Mouse (Mus musculus) layer of hippocampus, postnatal 36 days (tissue): ENCODE measurements around the gene Cfap43. TPM values are rescaled to one million over a fixed set of nuclear protein-coding genes. Genes with fewer than 3 reads are reported as not detected.
A peak's percentile ranks its signal among the peaks of the same experiment; 100 is the strongest.

ENCODE experiments used
- DNase-seq, 2 experiments: peaks; one replicate each; pipeline ENCODE4 v3.0.0; 2022
- total RNA-seq, 2 experiments: library from RNA; stranded (reverse); gene quantifications; 2 replicates each; pipeline ENCODE4 v1.2.3; 2021

Gene Cfap43
- total RNA-seq, 2 experiments from 2014 or later, result 1.2 to 1.7 TPM

DNA sequence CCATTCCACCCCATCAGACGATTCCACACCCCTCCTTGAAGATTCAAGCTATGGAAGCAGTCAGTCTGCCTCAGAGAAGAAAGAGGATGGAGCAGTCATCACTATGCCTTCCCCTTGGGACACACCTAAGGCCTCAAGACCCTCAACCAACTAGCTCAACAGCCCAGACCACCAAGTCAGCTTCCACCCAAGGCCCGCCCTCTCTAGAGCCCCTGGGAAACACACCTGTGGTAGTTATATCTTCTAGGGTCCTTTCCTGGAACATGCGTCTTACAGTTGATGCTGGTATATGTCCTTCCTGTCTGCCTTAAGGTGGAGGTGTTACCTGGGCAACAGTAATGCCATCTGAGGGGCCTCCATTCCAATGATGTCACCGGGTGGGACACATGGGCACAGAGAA, 4.9 kb downstream of the Cfap43 start:
- no peak for DNase-seq

DNA sequence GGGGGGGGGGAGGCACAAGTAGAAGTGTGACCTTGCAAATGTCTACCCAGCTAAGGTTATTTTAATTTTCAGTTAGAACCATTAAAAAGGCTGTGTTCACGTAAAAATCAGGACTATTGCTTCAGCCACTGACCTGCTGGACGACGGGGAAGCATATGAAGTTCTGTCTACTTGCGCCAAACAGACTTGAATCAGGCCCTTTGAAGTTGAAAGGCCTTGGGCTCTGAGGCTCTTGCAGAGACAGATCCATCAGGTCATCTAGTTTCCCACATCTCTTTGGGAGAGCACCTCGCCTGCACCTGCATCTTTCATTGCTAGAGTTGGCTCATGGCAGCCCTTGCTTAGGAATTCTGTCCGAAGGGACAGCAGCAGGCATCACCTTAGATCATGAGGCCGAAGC, 5.7 kb downstream of the Cfap43 start:
- DNase-seq, result no peak

DNA sequence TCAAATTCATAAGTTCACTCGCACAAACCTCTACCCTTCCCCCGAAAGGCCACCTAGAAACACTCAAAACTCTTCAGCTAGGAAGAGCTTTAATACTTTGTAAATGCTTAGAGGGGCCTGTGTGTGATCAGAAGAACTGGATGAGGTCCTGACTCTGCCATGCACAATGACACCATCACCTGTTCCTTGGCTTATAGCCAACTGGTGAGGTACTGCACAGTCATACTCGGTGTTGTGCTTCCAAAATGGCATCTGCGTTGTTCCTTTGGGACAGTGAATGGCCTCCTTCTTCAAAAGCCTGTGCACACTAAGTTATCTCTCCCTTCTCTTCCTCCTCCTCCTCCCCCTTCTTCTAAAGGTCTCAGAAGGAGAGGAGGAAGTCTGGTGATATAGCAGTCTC, 8.3 kb downstream of the Cfap43 start:
- DNase-seq, result no peak

DNA sequence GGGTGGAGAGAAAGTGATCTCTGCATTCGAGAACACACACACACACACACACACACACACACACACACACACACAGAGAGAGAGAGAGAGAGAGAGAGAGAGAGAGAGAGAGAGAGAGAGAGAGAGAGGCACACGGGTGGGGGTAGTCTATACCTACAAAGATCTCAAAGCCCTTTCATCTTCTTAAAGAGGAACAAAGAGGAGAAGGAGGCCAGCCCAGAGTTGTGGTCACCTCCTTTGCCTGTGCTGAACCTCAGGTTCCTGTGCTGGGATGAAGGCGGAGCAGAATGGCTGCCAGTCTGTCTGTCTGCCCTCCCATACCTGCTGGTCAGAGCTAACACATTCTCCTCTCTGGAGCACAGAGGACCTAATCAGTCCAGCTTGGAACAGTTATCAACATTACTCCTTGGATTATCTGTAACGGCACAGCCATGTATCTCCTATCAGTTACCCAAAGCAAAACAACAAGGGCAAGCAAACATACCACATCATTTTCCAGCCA, 8.9 kb downstream of the Cfap43 start:
- DNase-seq, result no peak

- DNase-seq, result no peak
Observed at GRCm38 (mm10) chr19:47909387-47910116, 9.5 kb downstream of the Cfap43 start.

GRCm38 (mm10) chr19:47908961-47909371, 10.1 kb downstream of the Cfap43 start:
- DNase-seq, result no peak

DNA sequence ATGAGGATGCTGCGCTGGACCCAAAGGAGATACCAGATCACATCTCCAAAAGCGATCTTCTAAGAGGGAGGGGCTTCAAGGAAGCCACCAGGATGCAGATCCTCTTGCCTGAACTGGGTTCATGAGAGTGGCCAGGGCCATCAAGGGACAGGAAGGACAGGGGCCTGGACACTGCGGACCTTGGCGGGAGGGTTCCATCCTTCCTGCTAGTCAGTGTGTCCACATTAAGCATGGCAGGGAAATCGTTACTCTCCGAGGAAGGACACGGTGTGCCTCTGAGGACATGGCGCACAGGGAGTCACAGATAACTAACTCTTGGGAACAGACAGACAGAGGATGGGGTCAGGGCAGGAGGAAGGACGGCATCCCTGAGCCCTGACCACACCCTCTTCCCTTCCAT, 11.5 kb downstream of the Cfap43 start:
- DNase-seq, result no peak

DNA sequence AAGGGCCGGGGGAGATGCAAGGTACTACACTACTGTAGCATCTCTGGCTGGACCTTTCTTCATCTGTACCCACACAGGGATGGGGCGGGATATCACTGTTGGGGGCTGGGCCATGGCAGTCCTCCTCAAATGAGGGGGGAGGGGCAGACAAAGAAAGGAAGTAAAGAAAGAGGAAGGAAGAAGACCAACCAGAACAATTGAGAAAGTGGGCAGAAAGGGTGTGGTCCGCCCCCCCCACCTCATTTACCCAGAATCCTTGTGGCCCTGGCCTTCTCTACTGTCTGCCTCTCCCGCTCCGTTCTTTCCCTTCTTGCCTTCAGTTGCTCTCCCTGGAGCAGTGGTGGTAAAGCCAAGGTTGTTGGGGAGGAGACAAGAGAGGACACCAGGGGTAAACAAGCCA, 13.5 kb downstream of the Cfap43 start:
- no peak for DNase-seq

DNA sequence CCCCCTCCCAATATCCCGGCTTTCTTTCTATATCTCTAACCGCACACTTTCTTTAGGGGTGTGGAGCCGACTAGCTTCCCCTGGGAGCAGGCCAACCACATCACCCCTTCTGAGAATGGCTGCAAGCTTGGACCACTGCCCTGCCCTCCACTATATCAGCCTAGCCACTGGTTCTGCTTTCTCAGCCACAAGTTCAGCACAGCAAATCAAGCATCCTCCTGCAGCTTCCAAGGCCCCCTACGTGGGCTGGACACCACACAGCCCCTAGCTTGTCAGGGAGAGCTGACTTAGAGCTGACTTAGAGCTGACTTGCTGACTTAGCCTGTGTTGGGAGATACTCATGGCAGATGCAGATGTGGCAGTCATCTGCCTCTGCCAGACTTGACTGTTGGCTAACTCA, 14.0 kb downstream of the Cfap43 start:
- DNase-seq, result no peak

- DNase-seq, result no peak
Observed at GRCm38 (mm10) chr19:47903679-47904078, 15.4 kb downstream of the Cfap43 start.

DNA sequence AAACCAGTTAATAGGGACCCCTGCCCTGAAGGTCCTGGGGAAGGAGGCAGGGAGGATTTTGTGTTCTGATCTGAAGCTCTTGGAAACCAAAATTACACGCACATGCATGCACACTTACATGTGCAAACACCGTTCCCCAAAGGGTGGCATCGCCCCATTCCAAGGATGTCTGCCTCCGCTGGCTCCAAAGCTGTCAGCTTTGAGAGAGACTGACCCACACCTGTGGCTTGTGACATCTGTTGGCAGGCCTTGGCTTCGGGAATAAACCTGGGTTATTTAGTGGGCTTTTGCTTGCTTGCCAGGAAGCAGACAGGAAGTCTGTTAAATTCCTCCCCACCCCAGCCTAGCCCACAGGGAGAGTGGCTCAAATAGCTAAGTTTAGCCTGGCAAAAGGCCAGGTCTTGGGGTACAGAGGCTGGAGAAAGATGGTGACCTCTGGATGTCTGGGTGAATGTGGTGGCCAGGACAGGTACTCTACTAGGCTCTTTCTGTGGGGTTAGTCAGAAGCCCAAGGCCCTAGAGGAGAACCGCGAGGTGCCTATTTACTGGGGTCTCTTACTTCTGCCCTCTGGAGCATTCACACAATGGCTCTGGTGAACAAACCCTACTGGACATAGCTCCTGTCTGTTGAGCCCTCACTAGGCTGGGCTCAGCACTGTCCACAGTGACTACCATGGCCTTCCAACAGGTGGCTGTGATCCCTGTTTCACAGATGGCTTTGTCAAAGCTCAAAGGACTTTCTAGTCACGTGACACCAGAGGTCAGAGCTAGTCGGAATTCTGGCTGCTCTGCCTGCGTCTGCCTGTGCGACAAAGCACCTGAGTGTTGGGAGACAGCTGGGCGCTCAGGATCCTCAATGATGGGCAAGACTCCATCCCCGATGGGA, 16.5 kb downstream of the Cfap43 start:
- no peak for DNase-seq

DNA sequence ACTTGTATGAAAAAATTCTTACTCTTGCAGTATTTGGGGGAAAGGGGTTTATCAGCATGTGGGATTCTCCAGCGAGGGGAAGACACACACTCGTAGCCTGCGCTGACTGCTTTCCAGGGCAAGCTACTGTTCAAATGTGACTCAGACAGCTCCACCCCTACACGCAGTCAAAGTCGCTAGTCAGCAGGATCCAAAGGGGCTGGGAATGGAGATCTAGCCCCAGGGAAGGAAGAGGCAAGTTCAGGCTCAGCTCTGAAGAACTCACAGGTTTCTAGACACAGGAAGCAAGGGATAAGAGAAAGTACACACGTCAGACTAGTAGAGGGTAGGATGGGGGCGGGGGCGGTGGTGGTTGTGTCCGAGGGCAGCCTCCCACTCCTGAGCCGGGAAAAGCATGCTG, 18.5 kb downstream of the Cfap43 start:
- DNase-seq, result no peak

- DNase-seq, result no peak
Observed at GRCm38 (mm10) chr19:47900012-47900411, 19.1 kb downstream of the Cfap43 start.

DNA sequence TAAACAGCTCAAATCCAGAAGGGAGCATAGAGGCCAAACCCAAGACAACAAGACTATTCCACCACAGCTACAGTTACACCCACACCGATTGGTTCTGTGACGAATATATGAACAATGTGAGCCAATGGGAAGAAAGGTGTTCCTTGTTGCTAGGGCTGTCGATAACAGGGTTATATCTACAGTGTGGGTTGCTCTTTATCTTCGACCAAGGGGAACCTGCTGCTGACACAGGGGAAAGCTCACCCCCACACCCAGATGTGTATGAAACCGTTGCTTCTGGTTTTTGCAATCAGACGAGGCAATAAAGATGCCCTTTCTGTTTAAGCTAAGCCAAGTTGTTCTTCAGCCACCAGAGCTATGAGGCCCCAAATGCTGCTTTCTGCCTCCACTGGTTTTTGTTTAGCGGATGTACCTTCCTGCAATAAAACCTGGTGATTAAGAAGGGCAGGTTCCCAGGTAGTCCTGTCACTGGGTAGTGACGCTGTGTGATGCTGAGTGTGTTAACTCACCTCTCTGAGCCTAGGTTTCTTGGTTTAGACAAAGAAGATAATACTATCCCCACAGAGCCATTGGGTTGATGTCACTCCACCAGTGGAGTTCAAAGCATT, 20.5 kb downstream of the Cfap43 start:
- no peak for DNase-seq

GRCm38 (mm10) chr19:47893092-47893491, 26.0 kb downstream of the Cfap43 start:
- DNase-seq, result no peak

GRCm38 (mm10) chr19:47891562-47892312, 27.4 kb downstream of the Cfap43 start:
- no peak for DNase-seq

GRCm38 (mm10) chr19:47890489-47891130, 28.5 kb downstream of the Cfap43 start:
- DNase-seq, result no peak

- no peak for DNase-seq
Observed at GRCm38 (mm10) chr19:47888037-47888436, 31.1 kb downstream of the Cfap43 start.

DNA sequence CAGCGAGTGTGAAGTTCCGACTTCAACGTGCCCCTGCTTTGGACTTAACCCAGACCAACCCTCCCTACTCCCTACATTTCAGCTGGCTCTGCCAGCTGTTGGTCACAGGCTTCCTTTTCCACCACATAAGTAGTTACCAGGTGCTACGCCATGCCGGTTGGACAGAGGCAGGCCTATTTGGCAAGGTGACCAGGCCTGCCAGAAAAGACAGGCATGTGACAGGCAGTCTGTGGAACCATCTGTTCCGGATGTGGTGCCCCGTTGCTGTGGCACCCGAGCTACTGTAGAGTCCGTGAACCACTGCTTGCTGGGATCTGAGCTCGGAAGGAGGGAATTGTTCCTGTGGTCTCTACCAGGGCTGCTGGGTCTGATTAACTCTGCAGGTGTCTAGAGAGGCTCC, 31.7 kb downstream of the Cfap43 start:
- peak; percentile 34 to 50 for DNase-seq

GRCm38 (mm10) chr19:47886617-47887016, 32.5 kb downstream of the Cfap43 start:
- DNase-seq, result no peak

- DNase-seq, result no peak
Observed at GRCm38 (mm10) chr19:47885886-47886285, 33.2 kb downstream of the Cfap43 start.

DNA sequence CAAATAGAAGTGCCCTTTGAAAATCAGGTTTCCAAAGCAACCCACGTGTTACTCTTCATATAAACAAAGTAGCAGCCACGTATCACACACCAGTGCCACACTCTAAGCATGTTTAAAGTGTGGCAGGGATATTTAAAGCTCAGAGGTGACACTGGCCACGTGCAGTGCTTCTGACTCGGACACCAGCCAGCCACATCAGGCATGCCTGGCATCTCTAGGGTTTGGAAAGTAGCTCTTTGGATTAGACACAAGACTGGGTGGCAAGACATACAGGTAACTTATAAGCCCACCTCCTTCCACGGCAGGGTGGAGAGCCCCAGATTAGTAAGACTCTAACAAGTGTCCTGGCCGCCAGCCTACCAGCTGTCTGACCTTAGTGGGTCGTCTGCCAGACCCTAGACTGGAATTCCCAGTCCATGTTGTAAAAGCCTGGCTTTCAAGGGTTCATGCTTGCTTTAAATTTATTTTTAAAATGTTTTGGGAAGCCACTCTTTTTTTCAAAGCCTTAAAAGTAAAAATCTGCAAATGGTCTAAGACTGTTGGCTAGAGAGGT, 33.8 kb downstream of the Cfap43 start:
- no peak for DNase-seq
